Mouse (Mus musculus) lung, postnatal 0 days (tissue): ENCODE data around the gene En2. TPM values are rescaled to one million over a fixed set of nuclear protein-coding genes. Genes with fewer than 3 reads are reported as not detected.

Experiments used
- ATAC-seq: fragments of 200-750 bp; cut with Nextera tagmentation; 2 replicates; pipeline ENCODE4 v1.8.0; 2017; ENCODE audit warnings: moderate library complexity
- DNase-seq: peaks from one replicate; pipeline ENCODE4 v3.0.0-alpha.2; 2016; ENCODE audit warnings: low spot score
- H3K27ac ChIP-seq: fragments of 300-500 bp; sonication (generic); 2 replicates; pipeline ENCODE4 v1.5.1; 2014; ENCODE audit warnings: antibody characterized with exemption, mild to moderate bottlenecking, low read length, mixed read lengths
- H3K27me3 ChIP-seq: fragments of 300-500 bp; sonication (generic); replicated peaks from 2 replicates; pipeline ENCODE4 v1.6.1; 2014; ENCODE audit warnings: low read length, mixed read lengths; ENCODE audit not compliant: insufficient read depth
- H3K36me3 ChIP-seq: fragments of 300-500 bp; sonication (generic); 2 replicates; pipeline ENCODE4 v1.6.1; 2014; ENCODE audit warnings: low read length, mixed read lengths; ENCODE audit not compliant: insufficient read depth
- H3K4me1 ChIP-seq: fragments of 300-500 bp; sonication (generic); 2 replicates; pipeline ENCODE4 v1.6.1; 2014; ENCODE audit warnings: antibody characterized with exemption, low read depth, low read length, mixed read lengths; ENCODE audit not compliant: insufficient read depth
- H3K4me2 ChIP-seq: fragments of 300-500 bp; sonication (generic); replicated peaks from 2 replicates; pipeline ENCODE4 v1.6.1; 2014; ENCODE audit warnings: low read depth, mild to moderate bottlenecking, low read length, moderate library complexity, mixed read lengths
- H3K4me3 ChIP-seq: fragments of 300-500 bp; sonication (generic); 2 replicates; pipeline ENCODE4 v1.5.1; 2014; ENCODE audit warnings: low read depth, low read length
- H3K9ac ChIP-seq: fragments of 300-500 bp; sonication (generic); replicated peaks from 2 replicates; pipeline ENCODE4 v1.6.1; 2014; ENCODE audit warnings: low read depth, mild to moderate bottlenecking
- H3K9me3 ChIP-seq: fragments of 300-500 bp; sonication (generic); 2 replicates; pipeline ENCODE4 v1.6.1; 2016; ENCODE audit warnings: low read length, mixed read lengths
- CTCF ChIP-seq: IDR thresholded peaks from 2 replicates; pipeline ENCODE4 v1.5.1; 2016; ENCODE audit warnings: antibody characterized with exemption, mild to moderate bottlenecking
- EP300 ChIP-seq: IDR thresholded peaks from 2 replicates; pipeline ENCODE4 v1.6.1; 2016; ENCODE audit warnings: antibody characterized with exemption, mild to moderate bottlenecking, control low read depth
- WGBS: fragments of 180-500 bp; shearing (Covaris S2); extraction: QIAGEN DNeasy Blood & Tissue Kit; methylation state at CpG from one replicate; pipeline ENCODE4 v1.1.7; 2014; 5-methylcytosine and 5-hydroxymethylcytosine counted together
- polyA plus RNA-seq: library from polyadenylated mRNA; unstranded; fragments of >200 nt; fragmentation: Nextera tagmentation; extraction: Ambion mirVana; gene quantifications from 2 replicates; pipeline ENCODE4 v1.2.1, GENCODE M21; 2015

Gene En2
- polyA plus RNA-seq, 1 experiment from 2014 or later: not detected

GRCm38 (mm10) chr5:28174876-28175569 lies 9.5 kb downstream of the En2 start:
- Histone ChIP-seq H3K9ac (no peak overlapping the region), H3K4me2 (no peak overlapping the region), H3K4me3 (no peak overlapping the region), H3K4me1 (no peaks in the 10 kb centered on the region), H3K36me3 (no peaks in the 10 kb centered on the region), H3K27ac (no peak overlapping the region), H3K27me3 (peaks cover 54% of the 10 kb centered on the region), H3K9me3 (no peaks in the 10 kb centered on the region)
- no peak for DNase-seq
- 3% methylated on average over 24 of the region's 24 CpGs for WGBS
- TF ChIP-seq CTCF: no peak
- no peak for TF ChIP-seq EP300
- no peak for ATAC-seq

DNA sequence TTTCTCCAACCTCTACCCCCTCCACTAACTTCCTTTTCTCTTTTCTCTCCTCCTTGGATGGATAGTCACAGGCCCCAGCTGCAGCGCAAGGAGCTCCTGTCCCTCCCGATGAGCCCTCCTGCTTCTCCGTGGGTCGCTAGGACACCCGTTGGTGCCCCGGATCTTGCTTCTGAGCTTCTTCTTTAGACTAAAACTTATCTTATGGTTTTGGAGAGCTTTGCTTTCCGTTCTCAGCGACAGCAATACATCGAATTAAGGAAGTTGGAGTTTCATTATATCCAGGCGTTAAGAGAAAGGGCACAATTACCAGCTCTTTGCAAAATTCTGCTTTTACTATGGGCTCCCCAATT lies 10.1 kb downstream of the En2 start:
- H3K27me3 ChIP-seq: peaks cover 51% of the 10 kb centered on the region
- H3K4me1 ChIP-seq: no peaks in the 10 kb centered on the region
- H3K4me2 ChIP-seq: no peak overlapping the region
- no peak for TF ChIP-seq EP300
- ATAC-seq (no peak), DNase-seq (no peak)
- H3K4me3 ChIP-seq: no peak overlapping the region
- no peaks in the 10 kb centered on the region for H3K9me3 ChIP-seq
- 3% methylated on average over 10 of the region's 10 CpGs for WGBS
- H3K36me3 ChIP-seq: no peaks in the 10 kb centered on the region
- no peak overlapping the region for H3K27ac ChIP-seq
- no peak overlapping the region for H3K9ac ChIP-seq

- TF ChIP-seq CTCF (no peak), EP300 (no peak)
- Histone ChIP-seq H3K4me2 (no peak overlapping the region), H3K9me3 (no peaks in the 10 kb centered on the region), H3K36me3 (no peaks in the 10 kb centered on the region), H3K9ac (no peak overlapping the region), H3K27ac (no peak overlapping the region), H3K27me3 (peaks cover 46% of the 10 kb centered on the region), H3K4me3 (no peak overlapping the region), H3K4me1 (no peaks in the 10 kb centered on the region)
- ATAC-seq (no peak), DNase-seq (no peak)
- WGBS: 6% methylated on average over 4 of the region's 4 CpGs
Measured at GRCm38 (mm10) chr5:28176023-28176422, 10.5 kb downstream of the En2 start.

DNA sequence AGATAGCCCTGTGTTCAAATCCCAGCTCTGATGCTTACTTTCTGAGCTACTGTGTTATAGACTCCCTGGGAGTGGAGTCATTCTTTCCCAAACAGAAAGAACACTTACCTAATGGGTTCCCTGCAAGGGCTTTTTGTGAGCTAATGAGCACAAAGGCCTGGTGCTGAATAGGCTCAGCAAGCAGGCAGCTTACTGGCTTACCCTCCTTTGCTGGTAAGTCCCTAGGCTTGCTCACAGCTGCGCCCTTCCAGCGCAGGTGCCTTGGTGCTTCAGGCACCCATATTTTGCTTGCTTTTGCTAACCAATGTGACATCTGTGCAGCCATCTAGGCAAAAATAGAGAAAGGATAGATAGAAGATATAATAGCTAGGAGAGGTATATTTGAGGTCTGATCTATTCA lies 11.1 kb downstream of the En2 start:
- peaks cover 43% of the 10 kb centered on the region for H3K27me3 ChIP-seq
- H3K27ac ChIP-seq: no peak overlapping the region
- no peak overlapping the region for H3K4me3 ChIP-seq
- TF ChIP-seq EP300 (no peak), CTCF (no peak)
- H3K9me3 ChIP-seq: no peaks in the 10 kb centered on the region
- H3K36me3 ChIP-seq: no peaks in the 10 kb centered on the region
- no peaks in the 10 kb centered on the region for H3K4me1 ChIP-seq
- no peak for DNase-seq
- ATAC-seq: no peak
- no peak overlapping the region for H3K4me2 ChIP-seq
- WGBS: 5% methylated on average over 2 of the region's 2 CpGs
- no peak overlapping the region for H3K9ac ChIP-seq

GRCm38 (mm10) chr5:28178322-28178721 lies 12.8 kb downstream of the En2 start:
- peaks cover 25% of the 10 kb centered on the region for H3K27me3 ChIP-seq
- WGBS: 23% methylated on average over 5 of the region's 5 CpGs

DNA sequence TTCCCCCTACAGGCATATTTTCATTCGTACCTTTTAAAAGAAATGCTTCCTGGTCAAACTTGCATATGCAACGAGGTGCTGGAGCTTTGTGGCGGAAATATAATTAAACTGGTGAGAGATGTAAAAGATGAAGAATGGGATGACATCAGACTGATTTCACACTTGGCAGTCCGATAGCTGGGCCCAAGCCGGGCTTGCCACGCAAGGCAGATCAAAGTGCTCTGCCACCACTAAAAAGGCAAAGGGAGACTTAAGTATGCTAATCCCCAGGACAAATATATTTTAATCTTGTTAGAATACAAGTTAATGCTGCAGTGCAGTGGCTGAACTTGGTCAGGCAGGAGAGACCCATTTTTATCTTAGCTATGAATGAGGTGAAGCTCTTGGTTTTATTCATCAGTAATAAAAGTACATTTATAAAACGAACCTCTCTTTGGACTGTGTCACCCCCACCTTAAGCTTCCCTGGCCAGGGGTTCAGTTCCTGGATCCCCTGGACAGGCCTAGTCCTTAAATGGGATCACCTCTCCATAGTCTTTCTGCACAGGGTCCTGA lies 13.8 kb downstream of the En2 start:
- H3K4me1 ChIP-seq: no peaks in the 10 kb centered on the region
- peaks cover 15% of the 10 kb centered on the region for H3K27me3 ChIP-seq
- H3K27ac ChIP-seq: no peak overlapping the region
- DNase-seq (no peak), ATAC-seq (no peak)
- H3K4me3 ChIP-seq: no peak overlapping the region
- 33% methylated on average over 7 of the region's 7 CpGs for WGBS
- H3K9ac ChIP-seq: no peak overlapping the region
- H3K4me2 ChIP-seq: no peak overlapping the region
- no peaks in the 10 kb centered on the region for H3K36me3 ChIP-seq
- no peaks in the 10 kb centered on the region for H3K9me3 ChIP-seq
- TF ChIP-seq EP300: no peak
- no peak for TF ChIP-seq CTCF

More at GRCm38 (mm10) chr5:28178322-28178721, 12.8 kb downstream of the En2 start:
- Histone ChIP-seq H3K4me2 (no peak overlapping the region), H3K4me1 (no peaks in the 10 kb centered on the region), H3K36me3 (no peaks in the 10 kb centered on the region), H3K9ac (no peak overlapping the region), H3K27ac (no peak overlapping the region), H3K4me3 (no peak overlapping the region), H3K9me3 (no peaks in the 10 kb centered on the region)
- ATAC-seq: no peak
- no peak for DNase-seq
- TF ChIP-seq CTCF (no peak), EP300 (no peak)
